Mouse (Mus musculus) hindbrain, embryonic 13.5 days (tissue): ENCODE results near the gene Cd8b1. TPM values are rescaled to one million over a fixed set of nuclear protein-coding genes. Genes with fewer than 3 reads are reported as not detected.
"Not testable (repeated sequence)": the region's sequence is repeated elsewhere in the genome, so short reads cannot be mapped to it uniquely, and the experiment has no call there.

Source experiments
- ATAC-seq: fragments of 200-750 bp; cut with Nextera tagmentation; 2 replicates; pipeline ENCODE4 v1.8.0; 2017; ENCODE audit warnings: moderate TSS enrichment; ENCODE audit not compliant: low FRiP score
- H3K27ac ChIP-seq: fragments of 300-500 bp; sonication (generic); 2 replicates; pipeline ENCODE4 v1.5.1; 2015; ENCODE audit warnings: inconsistent platforms, mild to moderate bottlenecking, moderate library complexity
- H3K27me3 ChIP-seq: fragments of 300-500 bp; sonication (generic); 2 replicates; pipeline ENCODE4 v1.6.1; 2015; ENCODE audit warnings: mild to moderate bottlenecking, inconsistent platforms
- H3K36me3 ChIP-seq: fragments of 300-500 bp; sonication (generic); 2 replicates; pipeline ENCODE4 v1.6.1; 2015; ENCODE audit warnings: mild to moderate bottlenecking, inconsistent platforms
- H3K4me1 ChIP-seq: fragments of 300-500 bp; sonication (generic); replicated peaks from 2 replicates; pipeline ENCODE4 v1.6.1; 2015; ENCODE audit warnings: inconsistent platforms
- H3K4me2 ChIP-seq: fragments of 300-500 bp; sonication (generic); 2 replicates; pipeline ENCODE4 v1.6.1; 2015; ENCODE audit warnings: inconsistent platforms, mild to moderate bottlenecking, moderate library complexity
- H3K4me3 ChIP-seq: fragments of 300-500 bp; sonication (generic); 2 replicates; pipeline ENCODE4 v1.5.1; 2015; ENCODE audit warnings: mild to moderate bottlenecking, inconsistent platforms
- H3K9ac ChIP-seq: fragments of 300-500 bp; sonication (generic); 2 replicates; pipeline ENCODE4 v1.6.1; 2015; ENCODE audit warnings: mild to moderate bottlenecking, inconsistent platforms
- H3K9me3 ChIP-seq: fragments of 300-500 bp; sonication (generic); 2 replicates; pipeline ENCODE4 v1.6.1; 2016; ENCODE audit warnings: inconsistent platforms
- WGBS: fragments of 180-500 bp; shearing (Covaris S2); methylation state at CpG from one replicate; pipeline ENCODE4 v1.1.7; 2015; 5-methylcytosine and 5-hydroxymethylcytosine counted together
- polyA plus RNA-seq: library from polyadenylated mRNA; unstranded; fragments of >200 nt; fragmentation: Nextera tagmentation; extraction: Ambion mirVana; gene quantifications from 2 replicates; pipeline ENCODE4 v1.2.1, GENCODE M21; 2015

Gene Cd8b1
- polyA plus RNA-seq, 1 experiment from 2014 or later = 0.10 TPM

GRCm38 (mm10) chr6:71330486-71330885 lies 7.9 kb downstream of the Cd8b1 start:
- 90% methylated on average over 7 of the region's 7 CpGs for WGBS
- Histone ChIP-seq H3K4me1 (no peaks in the 10 kb centered on the region), H3K36me3 (no peaks in the 10 kb centered on the region), H3K4me3 (no peak overlapping the region), H3K27ac (no peak overlapping the region), H3K9ac (no peak overlapping the region), H3K27me3 (no peaks in the 10 kb centered on the region), H3K9me3 (no peaks in the 10 kb centered on the region), H3K4me2 (no peak overlapping the region)
- ATAC-seq = no peak

GRCm38 (mm10) chr6:71331491-71331890 lies 8.9 kb downstream of the Cd8b1 start:
- not testable (repeated sequence) for ATAC-seq, H3K9me3 ChIP-seq, H3K9ac ChIP-seq, H3K4me3 ChIP-seq, H3K4me2 ChIP-seq, H3K27me3 ChIP-seq, H3K36me3 ChIP-seq, H3K4me1 ChIP-seq, H3K27ac ChIP-seq
- WGBS = 88% methylated on average over 2 of the region's 4 CpGs

- Histone ChIP-seq H3K27me3 (no peaks in the 10 kb centered on the region), H3K9ac (no peak overlapping the region), H3K4me1 (no peaks in the 10 kb centered on the region), H3K27ac (no peak overlapping the region), H3K36me3 (no peaks in the 10 kb centered on the region), H3K4me3 (no peak overlapping the region), H3K4me2 (no peak overlapping the region), H3K9me3 (no peaks in the 10 kb centered on the region)
- 87% methylated on average over 11 of the region's 11 CpGs for WGBS
- ATAC-seq = no peak
Measured at GRCm38 (mm10) chr6:71332236-71332965, 9.8 kb downstream of the Cd8b1 start.

GRCm38 (mm10) chr6:71333031-71333430 lies 10.4 kb downstream of the Cd8b1 start:
- no peaks in the 10 kb centered on the region for H3K36me3 ChIP-seq
- 62% methylated on average over 3 of the region's 3 CpGs for WGBS
- H3K27ac ChIP-seq = no peak overlapping the region
- H3K9me3 ChIP-seq = no peaks in the 10 kb centered on the region
- H3K4me2 ChIP-seq = no peak overlapping the region
- ATAC-seq = no peak
- no peak overlapping the region for H3K9ac ChIP-seq
- no peaks in the 10 kb centered on the region for H3K4me1 ChIP-seq
- no peaks in the 10 kb centered on the region for H3K27me3 ChIP-seq
- H3K4me3 ChIP-seq = no peak overlapping the region

GRCm38 (mm10) chr6:71333578-71334273 lies 11.1 kb downstream of the Cd8b1 start:
- no peaks in the 10 kb centered on the region for H3K4me1 ChIP-seq
- no peak overlapping the region for H3K4me3 ChIP-seq
- ATAC-seq = no peak
- no peak overlapping the region for H3K9ac ChIP-seq
- H3K27me3 ChIP-seq = no peaks in the 10 kb centered on the region
- WGBS = 95% methylated on average over 11 of the region's 11 CpGs
- H3K36me3 ChIP-seq = no peaks in the 10 kb centered on the region
- H3K9me3 ChIP-seq = no peaks in the 10 kb centered on the region
- no peak overlapping the region for H3K4me2 ChIP-seq
- no peak overlapping the region for H3K27ac ChIP-seq

- Histone ChIP-seq H3K36me3 (no peaks in the 10 kb centered on the region), H3K9ac (no peak overlapping the region), H3K4me1 (no peaks in the 10 kb centered on the region), H3K4me2 (no peak overlapping the region), H3K9me3 (no peaks in the 10 kb centered on the region), H3K4me3 (no peak overlapping the region), H3K27me3 (no peaks in the 10 kb centered on the region), H3K27ac (no peak overlapping the region)
- no peak for ATAC-seq
- 97% methylated on average over 8 of the region's 8 CpGs for WGBS
Measured at GRCm38 (mm10) chr6:71337666-71338065, 15.1 kb downstream of the Cd8b1 start.

GRCm38 (mm10) chr6:71338941-71339340 lies 16.4 kb downstream of the Cd8b1 start:
- H3K36me3 ChIP-seq = no peaks in the 10 kb centered on the region
- no peak overlapping the region for H3K4me2 ChIP-seq
- H3K4me1 ChIP-seq = no peaks in the 10 kb centered on the region
- no peak overlapping the region for H3K27ac ChIP-seq
- no peaks in the 10 kb centered on the region for H3K27me3 ChIP-seq
- WGBS = 92% methylated on average over 3 of the region's 3 CpGs
- H3K9me3 ChIP-seq = no peaks in the 10 kb centered on the region
- no peak overlapping the region for H3K4me3 ChIP-seq
- ATAC-seq = no peak
- no peak overlapping the region for H3K9ac ChIP-seq

- no peak for ATAC-seq
- Histone ChIP-seq H3K9me3 (no peaks in the 10 kb centered on the region), H3K4me3 (no peak overlapping the region), H3K27me3 (no peaks in the 10 kb centered on the region), H3K27ac (no peak overlapping the region), H3K9ac (no peak overlapping the region), H3K36me3 (no peaks in the 10 kb centered on the region), H3K4me2 (no peak overlapping the region), H3K4me1 (no peaks in the 10 kb centered on the region)
- 89% methylated on average over 4 of the region's 4 CpGs for WGBS
Measured at GRCm38 (mm10) chr6:71339351-71339750, 16.8 kb downstream of the Cd8b1 start.

GRCm38 (mm10) chr6:71341179-71341578 lies 18.6 kb downstream of the Cd8b1 start:
- WGBS = 91% methylated on average over 9 of the region's 9 CpGs

GRCm38 (mm10) chr6:71348006-71348405 lies 25.4 kb downstream of the Cd8b1 start:
- Histone ChIP-seq H3K4me1 (no peaks in the 10 kb centered on the region), H3K9ac (no peak overlapping the region), H3K27me3 (no peaks in the 10 kb centered on the region), H3K4me3 (no peak overlapping the region), H3K27ac (no peak overlapping the region), H3K9me3 (no peaks in the 10 kb centered on the region), H3K36me3 (no peaks in the 10 kb centered on the region), H3K4me2 (no peak overlapping the region)
- 97% methylated on average over 9 of the region's 9 CpGs for WGBS
- no peak for ATAC-seq

More at GRCm38 (mm10) chr6:71341179-71341578, 18.6 kb downstream of the Cd8b1 start:
- Histone ChIP-seq H3K4me3 (no peak overlapping the region), H3K27ac (no peak overlapping the region), H3K4me1 (no peaks in the 10 kb centered on the region), H3K36me3 (no peaks in the 10 kb centered on the region), H3K4me2 (no peak overlapping the region), H3K9ac (no peak overlapping the region), H3K27me3 (no peaks in the 10 kb centered on the region), H3K9me3 (no peaks in the 10 kb centered on the region)
- ATAC-seq = no peak

GRCm38 (mm10) chr6:71351201-71351600 lies 28.6 kb downstream of the Cd8b1 start:
- H3K4me1 ChIP-seq = no peaks in the 10 kb centered on the region
- H3K36me3 ChIP-seq = no peaks in the 10 kb centered on the region
- H3K4me2 ChIP-seq = no peak overlapping the region
- no peak for ATAC-seq
- H3K9me3 ChIP-seq = no peaks in the 10 kb centered on the region
- no peak overlapping the region for H3K9ac ChIP-seq
- H3K27ac ChIP-seq = no peak overlapping the region
- no peaks in the 10 kb centered on the region for H3K27me3 ChIP-seq
- no peak overlapping the region for H3K4me3 ChIP-seq
- WGBS = 93% methylated on average over 3 of the region's 3 CpGs

GRCm38 (mm10) chr6:71352201-71352600 lies 29.6 kb downstream of the Cd8b1 start:
- Histone ChIP-seq H3K4me2 (no peak overlapping the region), H3K9ac (no peak overlapping the region), H3K4me3 (no peak overlapping the region), H3K27ac (no peak overlapping the region), H3K9me3 (no peaks in the 10 kb centered on the region), H3K36me3 (no peaks in the 10 kb centered on the region), H3K4me1 (no peaks in the 10 kb centered on the region), H3K27me3 (no peaks in the 10 kb centered on the region)
- WGBS = 96% methylated on average over 6 of the region's 6 CpGs
- ATAC-seq = no peak

- H3K4me2 ChIP-seq = no peak overlapping the region
- H3K9ac ChIP-seq = no peak overlapping the region
- no peaks in the 10 kb centered on the region for H3K27me3 ChIP-seq
- ATAC-seq = no peak
- 86% methylated on average over 10 of the region's 10 CpGs for WGBS
- no peaks in the 10 kb centered on the region for H3K36me3 ChIP-seq
- no peak overlapping the region for H3K4me3 ChIP-seq
- no peaks in the 10 kb centered on the region for H3K4me1 ChIP-seq
- H3K9me3 ChIP-seq = no peaks in the 10 kb centered on the region
- no peak overlapping the region for H3K27ac ChIP-seq
Measured at GRCm38 (mm10) chr6:71352866-71353427, 30.4 kb downstream of the Cd8b1 start.
